Mouse (Mus musculus) midbrain, embryonic 14.5 days (tissue): ENCODE data around the gene Nr5a1. TPM values are rescaled to one million over a fixed set of nuclear protein-coding genes. Genes with fewer than 3 reads are reported as not detected.

Experiments used
- ATAC-seq: fragments of 200-750 bp; cut with Nextera tagmentation; 2 replicates; pipeline ENCODE4 v1.8.0; 2017; ENCODE audit warnings: moderate number of reproducible peaks, moderate library complexity; ENCODE audit not compliant: low FRiP score, low TSS enrichment
- DNase-seq: peaks from one replicate; pipeline ENCODE4 v3.0.0-alpha.2; 2015
- H3K27ac ChIP-seq: fragments of 300-500 bp; sonication (generic); replicated peaks from 2 replicates; pipeline ENCODE4 v1.5.1; 2014; ENCODE audit warnings: mild to moderate bottlenecking, low read depth, low read length, moderate library complexity
- H3K27me3 ChIP-seq: fragments of 300-500 bp; sonication (generic); 2 replicates; pipeline ENCODE4 v1.6.1; 2014; ENCODE audit warnings: low read length, control low read depth, mixed read lengths; ENCODE audit not compliant: control insufficient read depth, insufficient read depth
- H3K36me3 ChIP-seq: fragments of 300-500 bp; sonication (generic); 2 replicates; pipeline ENCODE4 v1.6.1; 2014; ENCODE audit warnings: low read length, control low read depth; ENCODE audit not compliant: control insufficient read depth, insufficient read depth
- H3K4me1 ChIP-seq: fragments of 300-500 bp; sonication (generic); 2 replicates; pipeline ENCODE4 v1.6.1; 2014; ENCODE audit warnings: mild to moderate bottlenecking, antibody characterized with exemption, low read length, control low read depth; ENCODE audit not compliant: control insufficient read depth, insufficient read depth
- H3K4me2 ChIP-seq: fragments of 300-500 bp; sonication (generic); 2 replicates; pipeline ENCODE4 v1.6.1; 2014; ENCODE audit warnings: mild to moderate bottlenecking, low read length, moderate library complexity
- H3K4me3 ChIP-seq: fragments of 300-500 bp; sonication (generic); replicated peaks from 2 replicates; pipeline ENCODE4 v1.5.1; 2014; ENCODE audit warnings: low read depth, low read length
- H3K9ac ChIP-seq: fragments of 300-500 bp; sonication (generic); replicated peaks from 2 replicates; pipeline ENCODE4 v1.6.1; 2014; ENCODE audit warnings: mild to moderate bottlenecking, low read length, moderate library complexity
- H3K9me3 ChIP-seq: fragments of 300-500 bp; sonication (generic); 2 replicates; pipeline ENCODE4 v1.6.1; 2016; ENCODE audit warnings: low read length, control low read depth, mixed read lengths; ENCODE audit not compliant: control insufficient read depth
- WGBS: fragments of 180-500 bp; shearing (Covaris S2); extraction: QIAGEN DNeasy Blood & Tissue Kit; methylation state at CpG from one replicate; pipeline ENCODE4 v1.1.7; 2014; 5-methylcytosine and 5-hydroxymethylcytosine counted together
- polyA plus RNA-seq: library from polyadenylated mRNA; unstranded; fragments of >200 nt; fragmentation: Nextera tagmentation; extraction: Ambion mirVana; gene quantifications from 2 replicates; pipeline ENCODE4 v1.2.1, GENCODE M21; 2014

Gene Nr5a1
- polyA plus RNA-seq, 1 experiment from 2014 or later, result not detected

DNA sequence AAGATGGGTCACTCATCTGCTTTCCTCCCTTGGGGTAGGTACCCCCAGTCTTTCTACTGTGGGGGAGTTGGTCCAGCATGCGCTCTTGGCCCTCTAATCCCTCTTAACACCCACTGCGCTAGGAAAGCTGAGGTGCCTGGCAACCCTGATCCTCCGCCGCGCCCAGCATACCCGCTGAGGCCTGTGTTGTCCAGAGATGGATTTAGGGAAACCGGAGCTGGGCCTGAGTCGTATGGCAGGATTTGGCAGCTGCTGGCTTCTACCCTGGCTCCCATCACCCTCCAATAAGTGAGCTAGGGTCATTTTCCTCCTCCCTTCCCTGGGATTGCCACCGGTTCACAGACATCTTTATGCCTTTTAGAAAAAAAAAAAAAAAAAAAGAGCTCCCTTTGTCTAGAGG, 18.6 kb downstream of the Nr5a1 start:
- peak; percentile 53 for DNase-seq
- no peaks in the 10 kb centered on the region for H3K36me3 ChIP-seq
- peak overlapping the region; percentile 14; the same call in 1 of the 2 replicates for H3K27ac ChIP-seq
- no peak overlapping the region for H3K9ac ChIP-seq
- 13% methylated on average over 9 of the region's 9 CpGs for WGBS
- H3K27me3 ChIP-seq, result peaks cover 24% of the 10 kb centered on the region
- peak; percentile 14; the same call in 1 of the 2 replicates for ATAC-seq
- no peak overlapping the region for H3K4me2 ChIP-seq
- H3K9me3 ChIP-seq, result no peaks in the 10 kb centered on the region
- H3K4me1 ChIP-seq, result peaks cover 24% of the 10 kb centered on the region
- H3K4me3 ChIP-seq, result no peak overlapping the region

DNA sequence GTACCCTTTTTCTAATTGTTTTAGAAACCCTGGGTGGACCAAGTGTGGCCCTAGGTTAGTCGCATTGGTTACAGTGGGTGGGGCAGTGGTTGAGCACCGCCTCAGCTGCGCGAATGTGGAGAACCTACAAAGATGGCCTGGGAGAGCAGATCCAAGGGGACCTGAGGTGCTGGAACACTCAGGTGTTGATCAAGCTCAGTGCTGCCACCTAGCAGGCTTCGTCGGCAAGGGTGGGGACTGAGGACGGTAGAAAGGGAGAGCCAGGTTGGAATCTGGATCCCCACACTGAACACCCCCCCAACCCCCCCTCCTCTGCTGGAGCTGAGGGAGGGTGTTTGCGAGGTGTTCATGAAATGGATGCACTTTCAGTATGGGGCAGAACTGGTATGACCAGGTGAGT, 22.8 kb downstream of the Nr5a1 start:
- 28% methylated on average over 8 of the region's 8 CpGs for WGBS

DNA sequence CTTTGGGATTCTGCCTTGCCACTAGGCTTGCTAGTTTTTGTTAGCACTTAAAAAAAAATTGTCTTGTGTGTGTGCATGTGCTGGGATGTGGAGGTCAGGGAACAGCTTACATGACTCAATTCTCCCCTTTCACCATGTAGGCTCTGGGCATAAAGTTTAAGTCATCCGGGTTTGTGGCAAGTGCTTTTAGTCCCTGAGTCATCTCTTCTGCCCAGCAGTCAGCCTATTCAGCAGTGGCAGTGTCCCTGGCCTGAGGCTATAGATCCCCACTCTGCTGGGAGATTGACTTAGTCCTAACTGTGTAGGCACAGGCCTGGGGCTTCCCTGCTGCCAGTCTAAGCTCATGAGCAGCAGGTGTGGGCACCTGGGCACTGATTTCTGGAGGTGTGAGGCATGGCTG, 24.5 kb downstream of the Nr5a1 start:
- Histone ChIP-seq H3K36me3 (no peaks in the 10 kb centered on the region), H3K4me1 (peaks cover 13% of the 10 kb centered on the region), H3K27me3 (peaks cover 10% of the 10 kb centered on the region; the same call in 1 of the 2 replicates), H3K9me3 (no peaks in the 10 kb centered on the region), H3K9ac (no peak overlapping the region), H3K4me3 (no peak overlapping the region), H3K4me2 (no peak overlapping the region), H3K27ac (no peak overlapping the region)
- no peak for ATAC-seq
- no peak for DNase-seq
- WGBS, result 31% methylated on average over 1 of the region's 1 CpGs

More for the DNA sequence above, 22.8 kb downstream of the Nr5a1 start:
- Histone ChIP-seq H3K4me1 (peaks cover 25% of the 10 kb centered on the region), H3K4me2 (no peak overlapping the region), H3K4me3 (no peak overlapping the region), H3K27me3 (peaks cover 10% of the 10 kb centered on the region; the same call in 1 of the 2 replicates), H3K27ac (no peak overlapping the region), H3K36me3 (no peaks in the 10 kb centered on the region), H3K9me3 (no peaks in the 10 kb centered on the region), H3K9ac (no peak overlapping the region)
- DNase-seq (peak; percentile 65), ATAC-seq (no peak)

DNA sequence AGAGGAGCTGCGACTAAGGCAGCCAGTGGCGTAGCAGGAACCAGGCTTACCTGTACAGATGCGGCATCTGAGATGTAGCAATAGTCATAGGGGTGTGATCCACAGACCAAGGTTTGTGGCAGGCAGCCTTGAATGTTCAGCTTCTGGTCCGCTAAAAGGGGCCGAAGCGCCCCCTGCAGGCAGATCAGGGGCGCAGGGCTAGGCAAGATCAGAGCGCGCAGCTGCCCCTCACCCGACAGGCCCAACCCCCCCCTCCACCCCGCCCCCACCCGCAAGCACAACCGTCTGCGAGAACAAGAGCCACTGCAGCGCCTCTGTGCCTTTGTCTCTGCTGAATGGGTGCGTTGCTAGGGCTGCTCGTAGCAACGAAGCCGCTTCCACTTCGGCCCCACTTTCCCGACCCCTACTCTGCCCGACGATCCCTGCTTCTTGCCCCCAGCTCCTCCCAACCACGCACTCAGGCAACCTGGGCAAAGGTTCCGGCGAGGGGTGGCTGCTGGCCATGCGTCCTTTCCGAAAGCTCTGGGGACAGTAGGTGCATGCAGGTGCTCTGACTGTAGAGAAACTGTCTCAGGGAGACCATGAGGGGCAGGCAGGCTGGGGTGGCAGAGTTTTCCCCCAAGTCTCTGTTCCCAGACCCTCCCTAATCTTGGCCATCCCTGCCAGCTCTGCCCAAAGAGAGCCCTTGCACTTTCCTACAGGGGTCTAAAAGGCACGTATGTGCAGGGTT, 25.4 kb downstream of the Nr5a1 start:
- H3K4me3 ChIP-seq, result peak overlapping the region; percentile 31
- H3K36me3 ChIP-seq, result no peaks in the 10 kb centered on the region
- peaks cover 13% of the 10 kb centered on the region for H3K4me1 ChIP-seq
- 4% methylated on average over 28 of the region's 29 CpGs for WGBS
- H3K9me3 ChIP-seq, result no peaks in the 10 kb centered on the region
- peak overlapping the region; percentile 56 for H3K27ac ChIP-seq
- peak overlapping the region; percentile 50 for H3K9ac ChIP-seq
- peak overlapping the region; percentile 60 for H3K4me2 ChIP-seq
- peak; percentile 88 for DNase-seq
- H3K27me3 ChIP-seq, result peaks cover 9% of the 10 kb centered on the region; the same call in 1 of the 2 replicates
- ATAC-seq, result peak; percentile 86

DNA sequence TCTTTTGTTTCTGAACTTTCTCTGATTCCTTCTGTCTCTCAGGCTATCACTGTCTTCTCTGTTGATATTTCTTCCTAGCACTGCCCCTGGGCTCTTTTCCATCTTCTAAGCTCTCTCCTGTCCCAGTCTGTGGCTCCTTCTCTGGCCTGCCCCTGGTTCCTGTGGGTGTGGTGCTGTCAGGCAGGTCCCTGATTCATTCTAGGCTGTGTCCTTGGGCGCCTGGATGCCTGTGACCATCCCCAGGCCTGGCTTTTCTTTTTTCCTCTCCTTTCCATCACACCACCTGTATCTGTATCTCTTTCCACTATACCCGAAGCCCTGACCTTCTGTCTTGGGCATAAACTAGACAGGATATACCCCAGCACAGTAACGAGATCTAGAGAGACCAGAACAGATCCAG, 28.6 kb downstream of the Nr5a1 start:
- no peak overlapping the region for H3K4me2 ChIP-seq
- no peaks in the 10 kb centered on the region for H3K9me3 ChIP-seq
- no peak for DNase-seq
- H3K27ac ChIP-seq, result no peak overlapping the region
- no peak for ATAC-seq
- H3K4me1 ChIP-seq, result peaks cover 13% of the 10 kb centered on the region
- no peak overlapping the region for H3K4me3 ChIP-seq
- no peak overlapping the region for H3K9ac ChIP-seq
- 79% methylated on average over 3 of the region's 3 CpGs for WGBS
- H3K27me3 ChIP-seq, result peaks cover 4% of the 10 kb centered on the region; the same call in 1 of the 2 replicates
- no peaks in the 10 kb centered on the region for H3K36me3 ChIP-seq

DNA sequence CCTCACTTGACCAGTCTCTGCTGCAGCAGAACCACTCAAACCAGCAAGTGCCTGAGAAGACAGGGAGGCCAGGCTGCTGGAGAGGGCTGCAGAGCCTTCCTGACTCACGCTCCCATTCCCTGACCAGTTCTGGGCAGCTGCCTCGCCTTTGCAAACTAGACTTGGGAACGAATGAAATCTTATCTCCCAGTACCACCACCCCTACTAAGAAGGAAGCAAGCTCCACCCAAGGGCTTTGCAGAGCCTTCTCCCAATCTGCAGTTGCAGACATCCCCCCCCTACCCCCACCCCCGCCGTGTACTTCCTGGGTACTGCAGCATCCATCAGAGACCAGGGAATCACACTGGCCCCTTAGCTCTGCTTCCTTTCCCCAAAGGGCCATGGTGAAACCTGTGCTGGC, 31.3 kb downstream of the Nr5a1 start:
- DNase-seq (no peak), ATAC-seq (no peak)
- Histone ChIP-seq H3K27ac (no peak overlapping the region), H3K27me3 (no peaks in the 10 kb centered on the region), H3K4me1 (peaks cover 2% of the 10 kb centered on the region), H3K36me3 (no peaks in the 10 kb centered on the region), H3K9me3 (no peaks in the 10 kb centered on the region), H3K4me3 (no peak overlapping the region), H3K9ac (no peak overlapping the region), H3K4me2 (no peak overlapping the region)
- 90% methylated on average over 5 of the region's 5 CpGs for WGBS

DNA sequence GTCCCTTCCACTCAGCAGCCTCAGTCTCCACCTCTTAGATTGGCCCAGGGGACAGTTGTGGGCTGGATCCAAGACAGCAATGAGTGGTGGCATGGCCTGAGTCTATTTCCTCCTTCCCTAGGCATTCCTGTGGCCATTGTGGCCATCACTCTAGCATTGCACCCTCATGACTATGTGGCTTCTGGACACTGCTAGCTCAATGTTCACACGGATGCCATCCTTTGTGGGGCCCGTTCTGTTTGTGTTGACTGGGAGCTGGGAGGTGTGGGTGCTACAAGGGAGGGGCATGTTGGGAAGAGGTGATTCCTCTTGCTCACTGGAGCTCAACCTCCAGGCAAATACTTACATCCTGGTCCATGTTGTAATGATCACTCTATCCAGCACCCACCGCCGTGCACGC, 32.1 kb downstream of the Nr5a1 start:
- ATAC-seq (no peak), DNase-seq (no peak)
- no peak overlapping the region for H3K9ac ChIP-seq

DNA sequence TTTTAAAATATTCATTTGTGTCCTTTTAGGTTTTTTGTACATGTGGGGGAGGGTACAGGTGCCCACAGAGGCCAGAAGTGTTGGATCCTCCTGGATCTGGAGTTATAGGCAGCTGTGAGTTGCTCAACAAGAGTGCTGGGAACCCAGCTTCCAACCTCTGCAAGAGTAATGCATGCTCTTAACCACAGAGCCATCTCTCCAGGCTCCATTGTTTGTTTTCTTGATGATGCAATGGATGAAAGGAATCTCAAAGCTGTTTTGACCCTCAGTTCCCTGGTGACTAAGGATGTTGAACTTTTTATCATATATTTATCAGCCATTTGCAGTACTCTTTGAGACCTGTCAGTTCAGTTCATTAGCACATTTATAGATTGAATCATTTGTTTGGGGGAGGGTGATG, 35.4 kb downstream of the Nr5a1 start:
- H3K4me3 ChIP-seq, result no peak overlapping the region
- H3K9me3 ChIP-seq, result no peaks in the 10 kb centered on the region
- H3K9ac ChIP-seq, result no peak overlapping the region
- DNase-seq (no peak), ATAC-seq (no peak)
- H3K4me1 ChIP-seq, result no peaks in the 10 kb centered on the region
- no peak overlapping the region for H3K4me2 ChIP-seq
- no peak overlapping the region for H3K27ac ChIP-seq
- H3K27me3 ChIP-seq, result no peaks in the 10 kb centered on the region
- H3K36me3 ChIP-seq, result no peaks in the 10 kb centered on the region

More for the DNA sequence above, 32.1 kb downstream of the Nr5a1 start:
- no peak overlapping the region for H3K27ac ChIP-seq
- H3K36me3 ChIP-seq, result no peaks in the 10 kb centered on the region
- H3K27me3 ChIP-seq, result no peaks in the 10 kb centered on the region
- H3K9me3 ChIP-seq, result no peaks in the 10 kb centered on the region
- H3K4me1 ChIP-seq, result no peaks in the 10 kb centered on the region
- no peak overlapping the region for H3K4me2 ChIP-seq
- no peak overlapping the region for H3K4me3 ChIP-seq
- WGBS, result 95% methylated on average over 5 of the region's 5 CpGs

DNA sequence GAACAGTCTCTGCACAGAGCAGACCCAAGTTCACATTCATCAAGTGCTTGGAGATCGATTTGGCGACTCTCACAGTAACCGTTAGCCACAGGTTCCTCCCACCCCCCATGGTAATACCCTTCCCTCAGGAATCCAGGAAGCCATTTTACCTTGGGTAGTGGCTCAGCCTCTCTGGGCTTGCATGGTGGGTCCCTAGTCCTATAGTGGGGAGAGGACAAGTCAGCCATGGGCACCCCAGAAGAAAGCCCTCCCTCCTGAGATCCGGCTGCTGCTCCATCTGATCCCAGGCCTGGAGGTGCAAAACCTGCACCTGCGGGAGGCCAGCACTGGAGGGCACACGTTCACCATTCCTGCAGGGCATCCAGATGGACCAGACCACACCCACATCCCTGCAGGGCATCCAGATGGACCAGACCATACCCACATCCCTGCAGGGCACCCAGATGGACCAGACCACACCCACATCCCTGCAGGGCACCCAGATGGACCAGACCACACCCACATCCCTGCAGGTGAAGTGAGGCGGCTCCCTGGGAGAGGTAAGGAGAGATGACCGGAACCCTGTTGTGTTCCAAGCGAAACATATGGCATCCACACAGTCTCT, 38.9 kb downstream of the Nr5a1 start:
- H3K27me3 ChIP-seq, result no peaks in the 10 kb centered on the region
- no peaks in the 10 kb centered on the region for H3K36me3 ChIP-seq
- no peaks in the 10 kb centered on the region for H3K9me3 ChIP-seq
- no peak overlapping the region for H3K27ac ChIP-seq
- 60% methylated on average over 9 of the region's 9 CpGs for WGBS
- ATAC-seq (no peak; the same call in 1 of the 2 replicates), DNase-seq (no peak)
- no peaks in the 10 kb centered on the region for H3K4me1 ChIP-seq
- no peak overlapping the region for H3K4me3 ChIP-seq
- no peak overlapping the region for H3K9ac ChIP-seq
- no peak overlapping the region for H3K4me2 ChIP-seq
